Mouse (Mus musculus): ENCODE measurements around the gene Vrk3.
"Not testable (repeated sequence)": the region's sequence is repeated elsewhere in the genome, so short reads cannot be mapped to it uniquely, and the experiment has no call there.

Vrk3 gene

DNA sequence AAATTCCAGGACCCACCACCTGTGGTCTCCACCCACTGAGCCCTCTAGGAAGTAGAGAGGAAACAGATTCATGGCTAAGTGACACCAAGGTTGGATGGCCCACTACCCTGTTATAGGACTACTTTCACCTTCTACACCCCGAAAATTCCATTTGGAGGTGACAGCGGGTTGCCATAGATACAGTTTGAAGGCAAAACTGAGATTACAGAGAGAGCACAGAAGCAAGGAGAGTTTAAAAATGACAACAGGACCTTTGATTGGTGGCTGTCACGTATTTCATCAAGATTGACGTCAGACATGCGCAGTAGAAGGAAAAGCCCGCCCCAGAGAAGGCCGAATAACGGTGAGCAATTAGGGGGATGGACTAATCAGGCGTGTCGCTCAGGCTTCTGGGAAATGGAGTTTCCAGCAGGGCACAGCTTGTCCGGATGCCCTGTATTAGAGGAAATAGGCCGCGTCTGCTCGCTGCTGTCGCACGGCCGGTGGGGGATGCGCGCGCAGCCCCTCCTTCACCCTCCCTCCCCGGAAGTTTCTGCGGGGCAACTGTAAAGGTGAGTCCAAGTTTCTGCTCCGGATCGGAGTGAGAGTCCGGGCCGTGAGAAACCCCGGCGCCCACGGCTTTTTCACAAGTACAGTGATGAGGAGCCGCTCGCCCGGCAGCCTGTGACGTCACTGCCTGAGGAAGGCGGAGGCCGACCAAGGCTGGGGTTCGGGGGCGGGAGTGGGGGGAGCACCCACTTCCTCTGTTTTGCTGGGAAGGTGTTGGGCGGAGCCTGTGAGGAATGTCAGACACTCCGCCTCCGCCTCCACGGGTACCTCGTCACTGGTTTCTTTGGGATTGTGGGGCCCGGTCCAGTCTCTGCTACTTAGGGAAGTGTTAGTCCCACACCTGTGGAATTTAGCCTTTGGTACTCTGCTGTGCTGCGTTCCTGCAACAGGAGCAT lies at the start of gene Vrk3:
Vrk3 (plus strand) TSS at position 313 of the 944 bp plus-strand sequence.
- peak; percentile 99 for DNase-seq (ENCODE audit: low read depth, low spot score)

DNA sequence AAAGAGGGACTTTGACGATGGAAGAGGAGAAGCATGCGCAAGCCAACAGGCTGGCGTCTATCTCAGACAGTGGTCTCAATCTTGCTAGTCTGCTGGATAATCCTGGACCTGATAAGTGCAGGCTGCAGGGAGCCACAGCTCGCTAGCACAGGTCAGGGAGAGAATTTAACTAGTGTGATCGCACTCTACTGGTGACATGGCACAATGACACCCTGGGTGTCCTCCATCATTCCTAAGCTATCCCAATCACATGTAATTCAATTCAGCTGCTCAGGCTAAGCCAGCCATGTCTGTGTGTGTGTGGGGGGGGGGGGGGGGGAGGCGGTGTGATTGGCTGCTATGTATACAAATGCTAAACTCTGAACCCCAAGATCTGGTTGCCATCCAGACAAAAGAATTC lies 46.3 kb upstream of the Vrk3 start:
- no peak for DNase-seq (ENCODE audit: low read depth, low spot score)

DNA sequence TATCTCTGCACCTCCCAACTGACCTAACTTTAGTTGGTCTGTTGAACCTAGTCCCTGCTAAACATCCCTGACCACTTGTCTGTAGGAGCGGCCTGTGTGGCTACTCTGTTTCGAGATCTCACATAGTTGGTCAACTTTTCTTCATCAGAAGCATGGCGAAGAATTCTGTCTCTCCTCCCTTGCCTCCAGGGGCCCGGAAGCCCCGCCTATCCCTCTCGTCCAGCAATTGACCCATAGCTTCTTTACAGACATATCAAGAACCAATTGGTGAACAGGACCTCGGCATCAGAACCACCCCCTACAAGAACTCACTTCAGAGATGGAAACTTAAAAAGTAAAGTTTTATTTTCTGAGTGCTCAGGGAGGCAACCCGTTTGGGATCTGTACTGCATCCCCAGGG lies 45.2 kb upstream of the Vrk3 start:
- no peak for DNase-seq (ENCODE audit: low read depth, low spot score)

DNA sequence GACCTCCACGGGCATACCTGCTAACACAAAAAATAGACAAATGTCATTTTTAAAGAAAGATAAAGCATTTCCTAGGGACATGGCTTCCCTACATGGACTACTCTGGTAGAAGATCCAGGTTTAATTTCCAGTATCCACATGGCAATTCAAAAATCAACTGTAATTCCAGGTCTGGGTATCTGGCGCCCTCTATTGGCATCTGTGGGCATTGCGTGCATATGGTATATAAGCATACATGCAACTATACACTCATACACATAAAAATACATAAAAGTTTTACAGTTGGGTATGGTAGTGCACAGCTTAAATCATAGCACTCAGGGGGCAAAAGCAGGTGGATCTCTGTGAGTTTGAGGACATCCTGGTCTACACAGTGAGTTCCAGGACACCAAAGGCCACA lies 43.9 kb upstream of the Vrk3 start:
- no peak for DNase-seq (ENCODE audit: low read depth, low spot score)

DNA sequence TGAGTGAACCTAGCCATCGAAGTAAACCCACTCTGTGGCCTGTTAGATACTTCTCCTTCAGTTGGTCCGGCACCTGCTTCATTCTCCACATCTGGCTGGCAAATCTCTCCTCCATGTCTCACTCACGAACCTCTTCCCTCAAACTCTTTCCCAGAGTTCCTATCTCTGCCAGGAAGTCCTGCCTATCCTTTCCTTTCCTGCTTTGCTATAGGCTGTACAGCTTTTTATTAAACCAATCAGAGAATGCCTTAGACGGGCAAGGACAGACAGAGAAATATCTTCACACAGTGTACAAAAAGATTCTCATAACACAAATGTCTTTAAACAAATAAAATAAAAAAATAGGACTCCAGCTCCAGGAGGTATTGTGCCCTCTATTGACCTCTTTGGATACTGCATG lies 43.1 kb upstream of the Vrk3 start:
- no peak for DNase-seq (ENCODE audit: low read depth, low spot score)

DNA sequence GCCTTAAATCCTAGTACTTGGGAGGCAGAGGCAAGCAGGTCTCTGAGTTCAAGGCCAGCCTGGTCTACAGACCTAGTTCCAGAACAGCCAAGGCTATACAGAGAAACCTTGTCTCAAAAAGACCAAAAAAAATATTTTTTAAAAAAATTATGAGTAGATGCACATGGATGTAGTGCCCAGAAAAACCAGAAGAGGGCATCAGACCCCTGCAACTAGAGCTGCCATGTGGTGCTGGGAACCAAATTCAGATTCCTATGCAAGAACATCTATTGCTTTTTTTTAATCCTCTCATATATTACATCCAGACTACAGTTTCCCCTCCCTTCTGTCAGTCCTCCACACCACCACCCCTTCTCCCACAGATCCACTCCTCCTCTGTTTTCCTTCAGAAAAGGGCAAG lies 41.9 kb upstream of the Vrk3 start:
- DNase-seq (ENCODE audit: low read depth, low spot score): no peak

DNA sequence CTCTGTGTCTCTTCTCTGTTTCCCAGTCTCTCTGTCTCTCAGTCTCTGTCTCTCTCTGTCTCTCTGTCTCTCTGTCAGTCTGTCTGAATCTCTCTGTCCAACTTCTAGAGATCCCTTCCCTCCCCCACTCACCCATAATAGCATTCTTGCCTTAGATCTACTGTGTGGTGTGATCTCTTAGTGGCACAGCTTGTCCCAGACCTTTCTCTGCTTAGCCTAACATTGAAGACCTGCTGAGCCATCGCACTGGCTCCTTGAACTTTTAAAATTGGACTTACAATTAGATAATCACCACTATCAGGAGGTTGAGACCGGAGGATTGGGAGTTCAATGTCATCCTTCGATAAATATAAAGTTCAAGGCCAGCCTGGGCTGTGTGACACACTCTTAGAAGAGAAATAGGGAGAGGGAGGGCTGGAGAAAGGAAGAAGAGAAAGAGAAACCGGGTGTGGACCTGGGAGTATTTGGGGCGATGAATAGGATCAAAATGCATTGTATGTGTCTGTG lies 41.0 kb upstream of the Vrk3 start:
- no peak for DNase-seq (ENCODE audit: low read depth, low spot score)

DNA sequence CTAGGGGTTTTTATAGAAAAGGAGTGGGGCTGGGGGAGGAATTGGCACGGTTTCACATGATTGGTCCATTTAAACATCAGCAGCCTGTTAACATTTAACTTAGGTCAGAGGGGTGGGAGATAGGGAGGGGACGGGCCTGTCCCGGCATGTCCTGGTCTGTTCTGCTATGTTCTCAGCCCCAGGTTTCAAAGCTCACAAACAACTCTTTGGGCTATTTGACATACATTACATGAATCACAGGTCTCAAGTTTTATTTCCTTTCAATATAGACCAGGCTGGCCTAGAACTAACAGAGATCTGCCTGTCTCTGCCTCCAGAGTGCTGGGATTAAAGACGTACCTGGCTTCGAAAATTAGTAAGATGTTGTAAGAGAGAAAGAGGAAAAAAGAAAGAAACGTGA lies 40.1 kb upstream of the Vrk3 start:
- not testable (repeated sequence) for DNase-seq (ENCODE audit: low read depth, low spot score)

DNA sequence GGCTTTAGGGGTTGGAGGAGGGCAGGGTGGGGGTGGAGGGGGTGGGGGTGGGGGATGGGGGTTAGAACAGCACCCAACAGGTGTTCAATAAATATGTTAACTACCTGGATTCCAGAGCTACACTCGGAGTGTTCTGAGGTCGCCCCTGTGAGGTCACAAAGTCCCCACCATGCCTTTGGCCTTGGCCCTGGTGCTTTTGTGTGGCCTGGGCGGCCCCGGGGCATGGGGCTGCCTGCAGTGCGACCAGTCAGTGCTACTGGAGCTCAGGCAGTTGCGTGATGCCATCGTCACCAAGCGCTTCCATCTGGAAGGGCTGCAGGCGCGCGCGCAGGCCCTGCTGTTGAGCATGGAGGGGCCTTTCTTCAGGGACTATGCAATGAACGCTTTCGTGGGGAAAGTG lies 39.6 kb upstream of the Vrk3 start, which contains the start of gene Izumo2:
Izumo2 (plus strand) TSS at position 169 of the 400 bp plus-strand sequence.
- no peak for DNase-seq (ENCODE audit: low read depth, low spot score)

DNA sequence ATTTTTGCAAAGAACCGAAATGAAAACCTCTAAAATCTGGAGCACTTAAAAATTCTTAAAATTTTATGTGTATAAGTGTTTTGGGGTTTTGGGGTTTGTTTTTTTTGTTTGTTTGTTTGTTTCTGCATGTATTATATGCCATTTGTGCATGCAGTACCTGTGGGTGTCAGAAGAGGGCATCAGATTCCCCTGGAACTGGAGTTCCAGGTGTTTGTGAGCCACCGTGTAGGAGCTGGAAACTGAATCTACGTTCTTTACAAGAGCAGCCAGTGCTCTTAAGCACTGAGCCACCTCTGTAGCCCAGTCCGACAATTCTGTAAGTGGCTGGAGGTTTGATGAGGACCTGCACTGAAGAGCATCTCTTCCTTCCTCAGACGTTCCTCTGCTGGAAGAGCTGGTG lies 38.3 kb upstream of the Vrk3 start:
- no peak for DNase-seq (ENCODE audit: low read depth, low spot score)

DNA sequence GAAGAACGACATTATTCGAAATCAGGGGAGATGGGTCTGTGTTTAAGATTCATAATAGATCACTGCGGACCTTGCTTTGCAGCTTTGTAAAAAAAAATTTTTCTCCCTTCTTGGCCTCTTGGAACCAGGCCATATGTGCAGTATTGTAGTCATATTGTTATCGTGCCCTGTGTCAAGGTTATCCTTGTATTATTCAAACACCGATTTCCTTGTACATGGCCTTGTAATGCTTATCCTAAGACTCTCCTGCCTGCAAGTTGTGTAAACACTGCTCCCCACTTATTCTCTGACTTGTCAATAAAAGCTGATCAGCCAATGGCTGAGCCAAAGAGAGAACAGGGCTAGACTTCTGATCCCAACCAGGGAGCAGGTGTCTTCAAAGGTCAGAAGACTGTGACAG lies 26.2 kb upstream of the Vrk3 start:
- no peak for DNase-seq (ENCODE audit: low read depth, low spot score)

DNA sequence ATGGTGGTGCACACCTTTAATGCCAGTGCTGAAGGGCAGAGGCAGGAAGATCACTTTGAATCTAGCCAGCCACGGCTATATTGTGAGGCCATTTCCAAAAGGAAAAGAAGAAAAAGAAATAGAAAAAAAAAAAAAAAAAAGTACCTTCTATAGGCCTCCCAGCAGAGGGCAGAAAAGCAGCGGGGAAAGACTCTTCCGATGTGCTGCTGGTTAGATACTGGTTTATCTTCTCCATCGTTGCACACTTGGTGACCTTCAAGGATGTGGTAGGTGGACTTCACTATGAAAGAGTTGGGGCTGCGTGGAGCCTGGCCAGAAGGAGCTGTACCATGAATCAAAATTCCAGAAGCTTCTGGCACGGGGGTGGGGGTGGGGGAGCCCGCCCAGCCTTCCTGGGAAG lies 23.9 kb upstream of the Vrk3 start:
- peak; percentile 55 for DNase-seq (ENCODE audit: low read depth, low spot score)

DNA sequence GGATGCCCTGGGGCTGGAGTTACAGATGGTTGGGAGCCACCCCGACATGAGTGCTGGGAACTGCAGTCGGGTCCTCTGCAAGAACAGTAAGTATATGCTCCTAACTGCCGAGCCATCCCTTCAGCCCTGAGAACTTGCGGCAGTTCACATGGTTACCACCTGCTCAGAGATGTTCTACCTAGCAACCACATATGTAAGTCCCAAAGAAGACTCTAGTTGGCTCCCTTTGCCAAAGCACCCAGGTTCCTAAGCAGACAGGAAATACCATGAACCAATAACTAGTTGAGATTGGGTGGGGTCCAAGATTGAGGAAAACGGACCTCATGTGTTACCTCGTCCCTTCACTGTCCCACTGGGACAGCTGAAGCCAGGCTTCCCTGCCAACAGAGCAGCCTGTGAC lies 21.9 kb upstream of the Vrk3 start:
- DNase-seq (ENCODE audit: low read depth, low spot score): peak; percentile 59

DNA sequence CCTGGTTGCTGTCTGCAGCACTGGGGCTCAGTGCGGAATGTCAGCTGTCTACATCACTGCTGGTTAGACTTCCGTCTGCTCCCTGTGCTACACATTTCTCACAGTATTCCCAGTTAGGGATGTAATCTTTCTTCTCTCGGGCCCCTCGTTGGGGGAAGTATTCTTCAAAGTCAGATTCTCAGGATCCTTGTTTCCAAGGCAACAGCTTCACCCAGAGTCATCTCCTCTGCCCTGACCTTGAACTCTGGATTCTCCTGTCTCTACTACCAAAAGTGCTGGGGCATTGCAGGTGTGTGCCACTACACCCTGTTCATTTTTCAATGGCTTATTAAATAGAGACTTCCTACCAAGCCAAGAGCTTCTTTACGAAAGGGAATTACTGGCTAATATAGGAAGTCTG lies 21.1 kb upstream of the Vrk3 start:
- no peak for DNase-seq (ENCODE audit: low read depth, low spot score)

DNA sequence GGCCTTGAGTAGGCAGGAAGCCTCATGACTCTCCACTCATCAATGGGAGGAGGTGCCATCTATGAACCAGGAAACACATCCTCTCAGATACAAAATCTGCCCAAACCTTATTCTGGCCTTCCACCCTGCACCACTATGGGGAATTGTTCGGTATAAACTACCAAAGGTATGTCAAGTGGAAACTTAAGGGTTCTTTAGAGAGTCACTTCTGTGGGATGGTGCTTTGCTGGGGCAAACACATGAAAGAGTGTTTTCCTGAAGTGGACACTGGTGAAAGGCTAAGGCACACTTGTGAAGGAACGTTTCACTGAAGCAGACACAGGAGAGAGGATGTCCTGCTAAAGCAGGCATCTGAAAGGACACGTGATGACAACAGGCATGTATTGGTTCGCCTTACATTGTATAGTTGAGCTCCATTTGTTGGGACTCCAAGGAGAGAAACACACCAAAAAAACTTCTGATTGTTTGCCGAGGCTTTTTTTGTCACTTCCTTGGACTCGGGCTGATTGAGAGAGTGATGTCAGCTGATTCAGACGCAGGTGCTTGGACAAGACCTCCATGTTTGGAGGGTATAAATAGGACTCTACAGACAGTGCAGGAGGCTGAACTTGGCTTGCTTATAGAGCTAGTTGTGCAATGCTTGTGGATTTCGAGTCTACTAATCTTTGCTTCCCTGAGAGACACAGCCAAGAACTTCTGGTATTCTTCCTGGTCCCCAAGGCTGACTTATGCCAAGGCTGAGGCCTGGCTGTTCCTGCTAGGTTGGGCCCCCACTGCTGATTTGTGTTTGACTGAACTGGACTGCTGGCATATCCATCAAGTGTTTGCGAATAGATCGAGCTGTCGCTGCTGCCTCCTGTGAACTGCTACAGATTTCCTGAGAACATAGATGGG lies 19.9 kb upstream of the Vrk3 start:
- no peak for DNase-seq (ENCODE audit: low read depth, low spot score)

DNA sequence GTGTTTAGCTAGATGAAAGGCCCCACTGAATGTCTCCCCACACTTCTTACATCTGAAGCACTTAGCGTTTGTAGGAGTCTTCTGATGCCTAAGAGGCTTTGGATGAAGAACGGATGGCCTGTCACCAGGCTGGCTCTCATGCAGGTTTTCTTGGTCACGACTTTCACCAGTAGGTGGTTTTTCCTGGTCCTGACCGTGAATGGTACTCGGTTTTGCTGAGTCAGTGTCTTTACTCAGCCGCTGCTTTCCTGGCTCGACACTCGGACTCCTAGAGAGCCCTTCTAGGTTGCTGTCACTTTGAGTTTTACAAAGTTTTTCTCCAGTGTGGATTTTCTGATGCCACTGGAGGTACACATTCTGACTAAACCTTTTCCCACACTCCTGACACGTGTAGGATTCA lies 14.5 kb upstream of the Vrk3 start:
- DNase-seq (ENCODE audit: low read depth, low spot score): no peak

DNA sequence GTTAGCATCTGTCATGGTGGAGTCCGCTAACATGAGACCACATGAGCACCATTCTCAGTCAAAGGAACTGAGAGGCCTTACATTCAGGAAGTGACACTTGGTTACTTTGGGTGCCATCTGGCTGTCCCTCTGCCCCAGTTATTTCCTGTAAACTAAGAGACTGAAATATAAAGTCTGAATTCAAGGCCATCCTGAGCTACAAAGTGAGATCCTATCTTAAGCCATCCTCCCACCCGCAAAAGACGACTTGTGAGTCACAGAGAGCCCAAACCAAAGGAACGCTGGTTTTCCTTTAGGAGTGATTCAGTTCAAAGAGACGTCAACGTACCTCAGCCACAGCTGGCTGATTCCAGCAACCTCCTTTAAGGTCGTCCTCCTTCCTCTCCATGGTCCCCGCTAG lies 6.9 kb upstream of the Vrk3 start:
- DNase-seq (ENCODE audit: low read depth, low spot score): peak; percentile 43

DNA sequence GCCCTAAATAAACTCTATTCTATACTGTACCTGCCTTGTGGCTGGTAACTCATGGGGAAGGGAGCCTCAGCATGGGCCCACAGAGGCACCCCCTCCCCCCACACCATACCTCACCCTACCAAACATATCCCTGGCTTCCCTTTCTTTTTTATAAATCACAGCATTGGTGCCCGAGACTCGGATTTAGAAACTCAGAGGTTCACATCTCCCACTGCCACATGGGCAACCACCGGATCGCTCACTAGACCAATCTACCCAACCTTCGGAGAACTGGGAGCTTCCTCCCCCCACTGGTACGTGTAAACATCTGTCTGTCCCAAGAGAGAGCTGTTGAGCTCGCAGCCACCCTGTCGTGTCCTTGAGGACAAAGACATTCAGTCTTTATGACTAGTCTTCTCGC lies 3.9 kb upstream of the Vrk3 start:
- DNase-seq (ENCODE audit: low read depth, low spot score): no peak

DNA sequence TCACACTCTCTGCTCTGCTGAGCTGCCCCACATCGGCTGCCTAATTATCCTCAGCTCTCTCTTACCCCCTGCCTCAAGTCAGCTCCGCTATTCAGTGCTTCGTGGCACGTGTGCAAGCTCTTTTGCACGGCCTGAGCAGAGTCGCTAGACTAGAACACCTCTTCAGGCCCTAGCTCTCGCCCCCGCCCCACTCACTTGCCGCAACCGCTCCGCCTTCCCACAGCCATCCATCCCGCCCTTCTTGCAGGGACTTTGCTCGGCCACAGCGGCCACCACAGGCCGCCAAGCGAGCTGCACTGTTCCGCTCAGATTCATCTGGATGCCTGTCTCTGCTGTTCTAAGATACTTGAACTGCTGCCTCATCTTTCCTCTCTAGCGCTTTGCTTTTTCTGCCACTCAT lies 3.1 kb upstream of the Vrk3 start:
- DNase-seq (ENCODE audit: low read depth, low spot score): peak; percentile 90

DNA sequence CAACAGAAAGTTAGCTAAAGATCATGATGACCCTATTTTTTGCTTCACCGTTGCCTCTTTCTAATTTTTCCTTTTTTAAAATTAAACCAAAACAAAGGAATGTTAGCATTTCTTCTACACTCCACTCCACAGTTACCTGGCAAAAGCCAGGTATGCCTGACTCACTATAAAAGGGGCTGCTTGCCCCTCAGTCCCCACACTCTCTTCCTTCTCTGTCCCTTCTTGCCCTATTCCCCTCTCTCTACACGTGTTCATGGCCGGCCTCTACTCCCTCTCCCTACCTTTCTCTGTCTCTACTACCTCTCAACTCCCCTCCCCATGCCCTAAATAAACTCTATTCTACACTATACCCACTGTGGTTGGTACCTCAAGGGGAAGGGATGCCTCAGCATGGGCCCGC lies 1.1 kb upstream of the Vrk3 start:
- DNase-seq (ENCODE audit: low read depth, low spot score): no peak

DNA sequence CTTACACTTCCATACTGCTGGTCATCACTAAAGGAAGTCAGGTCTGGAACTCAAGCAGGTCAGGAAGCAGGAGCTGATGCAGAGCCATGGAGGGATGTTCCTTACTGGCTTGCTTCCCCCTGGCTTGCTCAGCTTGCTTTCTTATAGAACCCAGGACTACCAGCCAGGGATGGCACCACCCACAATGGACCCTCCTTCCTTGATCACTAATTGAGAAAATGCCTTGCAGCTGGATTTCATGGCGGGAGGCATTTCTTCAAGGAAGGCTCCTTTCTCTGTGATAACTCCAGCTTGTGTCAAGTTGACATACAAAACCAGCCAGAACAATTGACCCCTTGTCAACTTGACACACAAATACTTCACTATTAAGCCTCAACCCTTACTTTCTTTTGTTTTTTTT lies 2.7 kb downstream of the Vrk3 start, which contains the start of gene Zfp473:
Zfp473 (minus strand) TSS at position 101 of the 400 bp plus-strand sequence.
- DNase-seq (ENCODE audit: low read depth, low spot score): not testable (repeated sequence)

DNA sequence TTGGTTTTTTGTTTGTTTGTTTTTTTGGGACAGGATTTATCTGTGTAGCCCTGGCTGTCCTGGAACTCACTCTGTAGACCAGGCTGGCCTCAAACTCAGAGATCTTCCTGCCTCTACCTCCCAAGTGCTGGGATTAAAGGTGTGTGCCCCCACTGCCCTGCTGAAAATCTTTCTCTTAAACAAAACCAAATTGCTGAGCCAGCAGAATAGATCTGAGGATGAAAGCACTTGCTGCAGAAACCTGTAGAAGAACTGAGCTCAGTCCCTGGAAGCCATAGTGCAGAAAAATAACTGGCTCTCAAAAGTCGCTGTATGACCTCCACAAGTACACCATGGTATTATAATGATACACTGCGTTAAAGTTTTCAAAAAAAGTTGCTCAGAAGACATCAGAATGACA lies 9.0 kb downstream of the Vrk3 start:
- no peak for DNase-seq (ENCODE audit: low read depth, low spot score)

Data from CD4-positive helper T cell, adult 2 months (primary cell).